Mouse (Mus musculus): ENCODE measurements around the gene Mbd3l1. TPM values are rescaled to one million over a fixed set of nuclear protein-coding genes. Genes with fewer than 3 reads are reported as not detected.

Gene Mbd3l1
- polyA plus RNA-seq (2012; fragmentation: generic; extraction: Trizol) = not detected

DNA sequence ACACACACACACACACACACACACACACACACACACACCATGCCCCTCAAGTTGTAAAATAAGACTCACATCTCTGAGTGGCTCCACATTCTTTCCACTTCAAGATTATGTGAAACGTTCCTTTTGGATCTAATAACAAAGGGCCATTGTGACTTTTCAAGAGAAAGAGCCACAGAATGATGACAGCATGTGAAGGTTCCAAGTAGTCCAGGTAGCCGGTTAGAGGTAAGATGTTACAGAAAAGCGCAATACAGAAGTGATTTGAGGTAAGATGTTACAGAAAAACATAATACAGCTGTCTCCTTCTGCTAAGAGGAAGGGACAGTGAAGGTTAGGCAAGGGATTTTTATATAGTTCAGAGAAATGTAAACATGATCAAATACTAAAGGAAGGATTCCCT is at the start of gene Mbd3l1, which contains the start of gene Zfp558:
Gene Mbd3l1, plus strand, starts transcription at position 192 of the 400 bp plus-strand sequence.
Gene Zfp558, minus strand, starts transcription at position 101 of the 400 bp plus-strand sequence.
- no peak within 1 kb of the TSS for H3K4me3 ChIP-seq
- no peaks in the 10 kb centered on the region for H3K79me2 ChIP-seq (ENCODE audit: control insufficient read depth, insufficient read depth)
- TF ChIP-seq TCF3 (IDR thresholded peaks at IDR 0.05; ENCODE audit: insufficient read length, low read depth) (no peak), POLR2A (IDR thresholded peaks at IDR 0.05; ENCODE audit: insufficient read length, low read depth) (no peak), POLR2AphosphoS2 (IDR thresholded peaks at IDR 0.05; ENCODE audit: insufficient read length, low read depth) (no peak), TCF12 (IDR thresholded peaks at IDR 0.05; ENCODE audit: insufficient read depth, poor library complexity, severe bottlenecking) (no peak), MYOD1 (IDR thresholded peaks at IDR 0.05; ENCODE audit: control insufficient read depth in 1 of 3, insufficient read length in 2 of 3, low read depth in 2 of 3) (no peak), MAX (IDR thresholded peaks at IDR 0.05; ENCODE audit: low read depth) (no peak)

GRCm38 (mm10) chr9:18430354-18430753 is 47.8 kb upstream of the Mbd3l1 start, which contains the start of gene Mbd3l2:
Mbd3l2 (plus strand) TSS chr9:18430654.
- Histone ChIP-seq H3K27me3 (ENCODE audit: control insufficient read depth, insufficient read depth, insufficient read length) (no peaks in the 10 kb centered on the region), H3K36me3 (ENCODE audit: control insufficient read depth, insufficient read depth) (no peaks in the 10 kb centered on the region), H3K4me3 (no peak within 1 kb of the TSS), H3ac (ENCODE audit: control insufficient read depth, insufficient read length) (no peak within 1 kb of the TSS), H3K4me2 (ENCODE audit: low read depth) (no peak within 1 kb of the TSS), H3K79me2 (ENCODE audit: control insufficient read depth, insufficient read depth) (no peaks in the 10 kb centered on the region)
- TF ChIP-seq USF1 (IDR thresholded peaks at IDR 0.05; ENCODE audit: low read depth) (no peak), MAX (IDR thresholded peaks at IDR 0.05; ENCODE audit: low read depth) (no peak), MYOG (IDR thresholded peaks at IDR 0.05; ENCODE audit: control insufficient read depth in 1 of 3, insufficient read depth in 1 of 3, insufficient read length in 2 of 3, low read depth in 2 of 3) (no peak)

More for the DNA sequence above, at the start of gene Mbd3l1, which contains the start of gene Zfp558:
- Histone ChIP-seq H3K4me2 (ENCODE audit: low read depth) (no peak within 1 kb of the TSS), H3ac (ENCODE audit: control insufficient read depth, insufficient read length) (no peak within 1 kb of the TSS), H3K36me3 (ENCODE audit: control insufficient read depth, insufficient read depth) (no peaks in the 10 kb centered on the region), H3K27me3 (ENCODE audit: control insufficient read depth, insufficient read depth, insufficient read length) (no peaks in the 10 kb centered on the region)

DNA sequence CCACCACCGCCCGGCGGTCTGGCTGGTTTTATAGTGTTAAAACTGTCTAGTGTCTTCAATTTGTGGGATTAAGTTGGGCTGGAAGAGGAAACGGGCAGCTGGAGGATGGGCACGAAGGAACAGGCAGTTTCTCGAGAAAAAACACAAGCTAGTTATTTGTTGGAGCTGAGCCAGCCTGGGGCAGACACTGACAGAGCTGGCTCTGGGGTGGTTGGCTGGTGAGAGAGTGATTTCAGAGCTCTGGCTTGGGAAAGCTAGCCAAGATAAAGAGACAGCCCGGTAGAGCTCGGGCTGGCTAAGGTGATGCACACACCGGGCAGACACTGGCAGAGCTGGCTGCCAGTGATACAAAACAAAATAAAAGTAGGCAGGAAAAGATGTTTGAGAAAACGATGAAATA is 46.5 kb upstream of the Mbd3l1 start:
- Histone ChIP-seq H3K79me2 (ENCODE audit: control insufficient read depth, insufficient read depth) (no peaks in the 10 kb centered on the region), H3ac (ENCODE audit: control insufficient read depth, insufficient read length) (no peak overlapping the region), H3K36me3 (ENCODE audit: control insufficient read depth, insufficient read depth) (no peaks in the 10 kb centered on the region), H3K4me3 (no peak overlapping the region), H3K4me2 (ENCODE audit: low read depth) (no peak overlapping the region), H3K27me3 (ENCODE audit: control insufficient read depth, insufficient read depth, insufficient read length) (no peaks in the 10 kb centered on the region)
- no peak for TF ChIP-seq MYOG (IDR thresholded peaks at IDR 0.05; ENCODE audit: control insufficient read depth in 1 of 3, insufficient read depth in 1 of 3, insufficient read length in 2 of 3, low read depth in 2 of 3)
- no peak for TF ChIP-seq SRF (IDR thresholded peaks at IDR 0.05; ENCODE audit: control insufficient read depth, insufficient read length, low read depth)
- no peak for TF ChIP-seq POLR2AphosphoS2 (IDR thresholded peaks at IDR 0.05; ENCODE audit: insufficient read length, low read depth)
- no peak for TF ChIP-seq TCF12 (IDR thresholded peaks at IDR 0.05; ENCODE audit: insufficient read depth, poor library complexity, severe bottlenecking)
- TF ChIP-seq POLR2A (IDR thresholded peaks at IDR 0.05; ENCODE audit: insufficient read length, low read depth) = no peak
- no peak for TF ChIP-seq CEBPB (IDR thresholded peaks at IDR 0.05; ENCODE audit: insufficient read depth, poor library complexity, severe bottlenecking)
- no peak for TF ChIP-seq TCF3 (IDR thresholded peaks at IDR 0.05; ENCODE audit: insufficient read length, low read depth)

DNA sequence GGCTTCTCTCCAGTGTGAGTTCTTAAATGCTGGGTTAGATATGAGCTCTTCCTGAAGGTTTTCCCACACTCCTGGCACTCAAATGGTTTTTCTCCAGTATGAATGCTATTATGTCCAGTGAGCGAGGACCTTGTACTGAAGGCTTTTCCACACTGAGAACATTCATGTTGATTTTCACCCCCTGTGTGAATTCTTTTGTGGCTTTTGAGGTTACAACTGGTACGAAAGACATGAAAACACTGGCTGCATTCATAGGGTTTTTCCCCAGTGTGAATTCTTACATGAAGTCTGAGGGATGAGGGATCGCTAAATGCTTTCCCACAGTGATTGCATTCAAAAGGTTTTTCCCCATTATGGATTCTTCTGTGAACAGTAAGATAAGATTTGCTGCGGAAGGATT is 21.6 kb upstream of the Mbd3l1 start:
- no peak overlapping the region for H3K4me2 ChIP-seq (ENCODE audit: low read depth)
- no peaks in the 10 kb centered on the region for H3K79me2 ChIP-seq (ENCODE audit: control insufficient read depth, insufficient read depth)
- H3K27me3 ChIP-seq (ENCODE audit: control insufficient read depth, insufficient read depth, insufficient read length) = no peaks in the 10 kb centered on the region
- H3K36me3 ChIP-seq (ENCODE audit: control insufficient read depth, insufficient read depth) = no peaks in the 10 kb centered on the region
- TF ChIP-seq POLR2AphosphoS2 (IDR thresholded peaks at IDR 0.05; ENCODE audit: insufficient read length, low read depth) (no peak), MYOG (IDR thresholded peaks at IDR 0.05; ENCODE audit: control insufficient read depth in 1 of 3, insufficient read depth in 1 of 3, insufficient read length in 2 of 3, low read depth in 2 of 3) (no peak), REST (IDR thresholded peaks at IDR 0.05; ENCODE audit: insufficient read depth, insufficient read length) (no peak), POLR2A (IDR thresholded peaks at IDR 0.05; ENCODE audit: insufficient read length, low read depth) (no peak), USF1 (IDR thresholded peaks at IDR 0.05; ENCODE audit: low read depth) (no peak), MAX (IDR thresholded peaks at IDR 0.05; ENCODE audit: low read depth) (no peak), TCF12 (IDR thresholded peaks at IDR 0.05; ENCODE audit: insufficient read depth, poor library complexity, severe bottlenecking) (no peak)
- no peak overlapping the region for H3ac ChIP-seq (ENCODE audit: control insufficient read depth, insufficient read length)
- H3K4me3 ChIP-seq = no peak overlapping the region

- Histone ChIP-seq H3K36me3 (ENCODE audit: control insufficient read depth, insufficient read depth) (no peaks in the 10 kb centered on the region), H3ac (ENCODE audit: control insufficient read depth, insufficient read length) (no peak overlapping the region), H3K4me3 (no peak overlapping the region), H3K4me2 (ENCODE audit: low read depth) (no peak overlapping the region), H3K27me3 (ENCODE audit: control insufficient read depth, insufficient read depth, insufficient read length) (no peaks in the 10 kb centered on the region), H3K79me2 (ENCODE audit: control insufficient read depth, insufficient read depth) (no peaks in the 10 kb centered on the region)
- TF ChIP-seq REST (IDR thresholded peaks at IDR 0.05; ENCODE audit: insufficient read depth, insufficient read length) (no peak), CEBPB (IDR thresholded peaks at IDR 0.05; ENCODE audit: insufficient read depth, poor library complexity, severe bottlenecking) (no peak), USF1 (IDR thresholded peaks at IDR 0.05; ENCODE audit: low read depth) (no peak), MYOD1 (IDR thresholded peaks at IDR 0.05; ENCODE audit: control insufficient read depth in 1 of 3, insufficient read length in 2 of 3, low read depth in 2 of 3) (no peak), POLR2AphosphoS2 (IDR thresholded peaks at IDR 0.05; ENCODE audit: insufficient read length, low read depth) (no peak)
Measured at GRCm38 (mm10) chr9:18467350-18467749, 10.8 kb upstream of the Mbd3l1 start.

GRCm38 (mm10) chr9:18468005-18468404 is 10.2 kb upstream of the Mbd3l1 start:
- H3ac ChIP-seq (ENCODE audit: control insufficient read depth, insufficient read length) = no peak overlapping the region
- no peaks in the 10 kb centered on the region for H3K27me3 ChIP-seq (ENCODE audit: control insufficient read depth, insufficient read depth, insufficient read length)
- TF ChIP-seq TCF12 (IDR thresholded peaks at IDR 0.05; ENCODE audit: insufficient read depth, poor library complexity, severe bottlenecking) (no peak), POLR2AphosphoS2 (IDR thresholded peaks at IDR 0.05; ENCODE audit: insufficient read length, low read depth) (no peak), CEBPB (IDR thresholded peaks at IDR 0.05; ENCODE audit: insufficient read depth, poor library complexity, severe bottlenecking) (no peak), MYOD1 (IDR thresholded peaks at IDR 0.05; ENCODE audit: control insufficient read depth in 1 of 3, insufficient read length in 2 of 3, low read depth in 2 of 3) (no peak), MYOG (IDR thresholded peaks at IDR 0.05; ENCODE audit: control insufficient read depth in 1 of 3, insufficient read depth in 1 of 3, insufficient read length in 2 of 3, low read depth in 2 of 3) (no peak), MAX (IDR thresholded peaks at IDR 0.05; ENCODE audit: low read depth) (no peak), POLR2A (IDR thresholded peaks at IDR 0.05; ENCODE audit: insufficient read length, low read depth) (no peak), REST (IDR thresholded peaks at IDR 0.05; ENCODE audit: insufficient read depth, insufficient read length) (no peak), TCF3 (IDR thresholded peaks at IDR 0.05; ENCODE audit: insufficient read length, low read depth) (no peak), USF1 (IDR thresholded peaks at IDR 0.05; ENCODE audit: low read depth) (no peak), E2F4 (IDR thresholded peaks at IDR 0.05; ENCODE audit: insufficient read depth) (no peak), SRF (IDR thresholded peaks at IDR 0.05; ENCODE audit: control insufficient read depth, insufficient read length, low read depth) (no peak)
- H3K4me2 ChIP-seq (ENCODE audit: low read depth) = no peak overlapping the region
- no peak overlapping the region for H3K4me3 ChIP-seq
- H3K79me2 ChIP-seq (ENCODE audit: control insufficient read depth, insufficient read depth) = no peaks in the 10 kb centered on the region
- H3K36me3 ChIP-seq (ENCODE audit: control insufficient read depth, insufficient read depth) = no peaks in the 10 kb centered on the region

Data from myocyte (in vitro differentiated cells).